Mouse (Mus musculus) right cerebral cortex, adult 18-20 months (tissue): ENCODE data around the gene Armc10.
A peak's percentile ranks its signal among the peaks of the same experiment; 100 is the strongest.
"Not testable (repeated sequence)": the region's sequence is repeated elsewhere in the genome, so short reads cannot be mapped to it uniquely, and the experiment has no call there.

Source experiments
- DNase-seq: peaks from one replicate; pipeline ENCODE4 v3.0.0; 2022; ENCODE audit warnings: mixed read lengths

Armc10 gene

GRCm38 (mm10) chr5:21645439-21646132 lies at the start of gene Armc10, which contains the start of gene Fbxl13:
Gene Armc10 (plus strand): TSS chr5:21645813.
Gene Fbxl13 (minus strand): TSS chr5:21645634.
- peak; percentile 94 for DNase-seq

DNA sequence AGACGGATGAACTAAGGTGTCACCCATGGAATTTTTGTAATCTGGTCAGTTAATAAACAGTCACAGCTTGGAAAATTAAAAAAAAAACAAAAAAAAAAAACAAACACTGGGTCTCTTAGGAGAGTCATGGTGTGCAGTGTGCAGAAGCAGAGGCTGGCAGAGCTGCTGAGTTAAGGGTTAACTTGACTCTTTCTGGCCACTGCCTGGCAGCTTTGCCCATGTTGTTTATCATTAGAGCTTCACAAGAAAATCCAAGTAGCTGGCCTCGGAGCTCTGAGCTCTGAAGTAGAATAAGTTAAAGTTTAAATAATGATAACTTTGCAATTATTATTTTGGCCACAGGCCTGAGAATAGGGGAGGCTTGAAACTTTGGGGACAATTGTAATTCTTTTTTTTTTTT lies 46.1 kb upstream of the Armc10 start:
- not testable (repeated sequence) for DNase-seq

GRCm38 (mm10) chr5:21599961-21600360 lies 45.7 kb upstream of the Armc10 start:
- no peak for DNase-seq

DNA sequence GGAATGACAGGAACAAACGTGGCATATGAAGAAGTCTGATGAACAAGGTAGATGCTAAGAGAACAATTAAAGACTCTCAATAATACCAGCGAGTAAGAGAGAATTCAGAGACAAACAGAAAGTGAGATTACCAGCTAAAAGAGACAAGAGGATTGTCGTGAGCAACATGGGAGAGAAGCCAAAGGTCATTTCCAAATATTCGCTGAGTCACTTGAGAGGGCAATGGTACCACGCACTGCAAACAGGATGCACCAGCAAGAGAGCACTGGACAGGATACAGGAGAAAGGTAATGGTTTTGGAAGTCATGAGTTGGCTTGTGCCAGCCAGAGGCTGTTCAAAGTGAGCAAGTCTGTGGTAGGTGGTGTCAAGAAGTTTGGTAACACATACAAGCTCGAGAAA lies 39.7 kb upstream of the Armc10 start:
- no peak for DNase-seq

GRCm38 (mm10) chr5:21608311-21609304 lies 37.0 kb upstream of the Armc10 start:
- peak; percentile 37 for DNase-seq

- no peak for DNase-seq
Measured at GRCm38 (mm10) chr5:21610996-21611395, 34.6 kb upstream of the Armc10 start.

GRCm38 (mm10) chr5:21614299-21614698 lies 31.3 kb upstream of the Armc10 start:
- not testable (repeated sequence) for DNase-seq

DNA sequence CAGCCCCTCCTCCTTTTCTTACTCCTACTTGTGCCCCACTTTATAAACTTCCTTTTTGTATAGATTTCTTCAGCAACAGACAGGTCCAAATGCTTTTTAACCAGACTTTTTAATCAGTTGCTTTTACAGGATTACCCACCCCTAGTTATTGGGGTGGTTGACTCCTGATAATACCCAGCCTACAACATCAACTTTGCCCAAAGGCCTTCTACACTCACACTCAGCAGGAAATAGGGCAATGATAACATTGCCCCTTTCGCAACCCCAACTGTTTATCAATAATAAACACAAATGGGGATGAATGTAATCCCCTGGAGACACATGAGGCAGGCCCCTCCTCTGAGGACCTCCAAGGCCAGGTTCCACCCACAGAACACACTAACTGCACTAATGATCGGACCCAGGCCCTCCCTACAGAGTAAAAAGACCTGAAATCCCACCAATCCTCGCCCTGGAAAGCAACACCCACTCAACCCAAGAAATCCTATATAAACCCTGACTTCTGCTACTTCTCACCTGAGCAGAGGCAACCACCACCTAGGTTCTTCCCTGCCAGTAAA lies 29.1 kb upstream of the Armc10 start:
- no peak for DNase-seq

DNA sequence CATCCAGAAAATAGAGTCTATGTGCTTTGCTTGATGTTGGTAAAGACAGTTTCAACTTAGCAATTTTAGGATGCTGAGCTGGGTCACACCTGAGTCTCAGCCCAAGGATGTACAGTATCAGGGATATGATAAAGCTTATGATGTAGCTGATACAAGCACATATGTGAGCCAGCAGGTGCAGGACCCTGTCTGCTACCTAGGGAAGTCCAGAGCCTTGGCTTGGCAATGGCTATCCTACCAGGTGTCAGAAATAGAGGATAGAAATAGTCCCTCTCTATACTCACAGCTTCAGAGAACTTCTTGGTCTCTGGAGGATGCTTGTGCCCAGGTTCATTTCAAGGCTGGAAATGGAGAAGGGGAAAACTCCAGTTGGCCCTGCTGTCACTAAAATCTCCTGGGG lies 19.7 kb upstream of the Armc10 start:
- DNase-seq = no peak

- DNase-seq = peak; percentile 49
Measured at GRCm38 (mm10) chr5:21640961-21641360, 4.7 kb upstream of the Armc10 start.

DNA sequence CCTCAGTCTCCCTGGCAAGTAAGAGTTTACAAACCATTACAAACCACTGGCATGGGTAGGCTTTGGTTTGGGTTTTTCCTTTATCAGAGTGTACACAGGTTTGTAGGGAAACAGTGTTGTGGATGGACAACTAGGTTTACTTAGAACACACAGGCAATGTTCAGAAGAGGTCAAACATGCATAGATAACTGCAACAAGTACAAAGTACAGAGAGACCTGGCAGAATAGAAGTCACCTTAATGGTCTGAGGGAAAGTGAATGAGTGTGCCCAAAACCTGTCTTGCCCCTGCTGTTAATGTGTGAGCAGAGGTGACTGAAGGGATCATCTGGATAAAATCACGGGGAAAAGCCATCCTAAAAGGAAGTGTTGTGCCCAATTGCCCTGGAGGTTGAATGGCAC lies 2.0 kb upstream of the Armc10 start:
- DNase-seq = no peak

DNA sequence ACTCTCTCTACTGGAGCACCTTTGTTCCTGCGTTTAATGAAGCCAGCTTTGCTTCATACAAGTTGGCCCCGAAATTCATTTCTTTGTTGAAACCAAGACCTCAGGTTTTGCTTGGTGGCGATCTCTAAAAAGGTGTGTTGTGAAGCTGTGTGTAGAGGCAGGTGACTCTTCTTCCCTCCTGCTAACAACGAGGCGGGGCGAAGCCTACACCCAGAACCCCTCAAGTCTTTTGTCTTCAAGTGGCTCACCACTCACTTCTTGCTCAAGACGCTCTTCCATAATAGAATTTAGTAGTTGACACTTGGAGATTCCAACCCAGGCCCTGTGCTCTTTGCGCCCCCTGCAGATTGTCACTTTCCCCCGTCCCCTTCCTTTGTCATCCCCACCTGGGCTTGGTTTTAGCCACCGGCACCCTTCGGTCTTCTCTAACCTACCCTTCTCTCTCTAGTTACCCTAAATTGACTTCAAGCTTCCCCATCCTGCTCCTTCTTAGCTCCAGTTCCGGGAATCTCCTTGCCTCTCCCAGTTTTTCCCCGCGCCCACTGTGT lies 648 bp upstream of the Armc10 start:
- no peak for DNase-seq

DNA sequence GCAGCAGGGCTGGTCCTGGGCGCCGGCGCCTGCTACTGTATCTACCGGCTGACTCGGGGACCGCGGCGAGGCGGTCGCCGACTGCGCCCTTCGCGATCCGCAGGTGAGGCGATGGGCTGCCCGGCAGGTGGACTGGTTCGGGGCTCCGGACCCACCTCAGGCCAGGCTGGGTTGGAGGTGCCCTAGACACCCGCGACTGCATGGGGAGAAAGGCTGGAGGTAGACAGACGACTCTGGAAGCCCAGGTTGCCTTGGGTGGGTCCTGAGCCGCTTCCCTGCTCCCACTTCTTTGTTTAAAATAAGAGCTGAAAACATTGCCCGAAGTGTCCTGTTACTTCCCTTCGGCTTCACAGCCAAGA lies 499 bp downstream of the Armc10 start:
- DNase-seq = no peak

DNA sequence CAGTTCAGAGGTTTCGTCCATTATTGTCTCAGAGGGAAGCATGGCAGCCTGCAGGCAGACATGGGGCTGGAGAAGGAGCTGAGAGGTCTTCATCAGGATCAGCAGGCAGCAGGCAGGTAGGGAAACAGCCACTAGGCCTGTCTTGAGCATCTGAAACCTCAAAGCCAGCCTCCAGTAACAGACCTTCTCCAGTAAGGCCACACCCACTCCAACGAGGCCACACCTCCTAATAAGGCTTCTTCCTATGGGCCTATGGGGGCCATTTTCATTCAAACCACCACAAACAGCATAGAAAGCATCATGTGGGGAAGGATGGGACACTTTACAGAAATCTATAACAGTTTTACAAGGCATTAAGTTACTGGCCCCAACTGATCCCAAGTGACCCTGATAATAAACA lies 5.1 kb downstream of the Armc10 start:
- DNase-seq = no peak

GRCm38 (mm10) chr5:21651885-21652612 lies 6.4 kb downstream of the Armc10 start:
- no peak for DNase-seq

- DNase-seq = no peak
Measured at GRCm38 (mm10) chr5:21656912-21657311, 11.3 kb downstream of the Armc10 start.

GRCm38 (mm10) chr5:21658038-21658437 lies 12.4 kb downstream of the Armc10 start:
- DNase-seq = no peak

DNA sequence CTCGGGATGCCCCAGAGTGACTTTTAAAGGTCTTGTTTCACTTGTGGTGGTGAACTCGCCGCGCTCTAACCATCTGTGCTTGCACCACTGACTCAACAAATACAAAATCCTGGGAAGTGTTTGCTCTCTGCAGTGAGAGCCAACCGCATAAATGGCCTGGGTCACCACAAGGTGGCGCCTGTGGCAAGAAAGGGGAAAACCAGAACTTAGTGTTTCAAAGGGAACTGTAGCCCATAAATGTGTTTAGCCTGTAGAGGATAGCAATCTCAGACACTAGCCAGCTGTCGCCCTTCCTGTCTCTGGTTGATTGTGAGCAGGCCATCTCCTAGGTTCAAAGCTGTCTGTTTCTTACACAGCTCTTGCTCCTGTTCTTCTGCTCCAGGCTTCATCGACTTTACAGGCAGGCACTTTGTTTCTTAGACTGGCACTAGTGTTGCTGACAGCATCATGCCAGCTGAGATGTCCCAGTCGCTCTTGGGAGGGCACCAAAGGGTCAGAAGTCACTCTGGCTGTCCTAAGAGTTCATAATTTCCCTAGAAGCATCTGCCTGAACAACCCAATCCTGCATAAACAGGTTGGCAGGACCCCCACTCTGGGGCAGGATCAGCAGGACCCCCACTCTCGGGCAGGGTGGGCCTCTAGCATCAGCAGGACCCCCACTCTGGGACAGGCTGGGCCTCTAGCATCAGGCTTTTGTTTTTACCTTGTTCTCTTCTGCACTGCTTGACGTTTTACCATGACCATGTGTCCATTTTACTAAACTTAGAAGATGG lies 13.2 kb downstream of the Armc10 start:
- DNase-seq = peak; percentile 83

DNA sequence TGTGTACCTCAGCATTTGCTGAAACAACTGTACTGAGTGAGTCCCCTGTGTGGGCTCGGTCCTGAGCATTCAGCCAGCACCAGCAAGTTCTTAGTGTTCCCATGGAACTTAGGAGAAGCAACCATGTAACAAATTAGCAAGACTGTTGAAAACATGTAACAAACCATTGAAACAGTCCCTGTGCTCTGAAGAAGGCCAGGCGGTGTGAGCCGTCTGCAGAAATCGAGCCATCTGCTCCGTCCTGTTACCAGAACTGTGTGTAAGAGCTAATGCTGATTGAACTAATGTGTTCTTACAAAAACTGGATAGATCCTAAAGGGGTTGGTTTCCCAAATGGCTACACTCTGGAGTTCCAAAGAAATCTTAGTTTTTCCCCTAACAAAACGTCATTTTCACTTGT lies 15.2 kb downstream of the Armc10 start:
- DNase-seq = no peak

DNA sequence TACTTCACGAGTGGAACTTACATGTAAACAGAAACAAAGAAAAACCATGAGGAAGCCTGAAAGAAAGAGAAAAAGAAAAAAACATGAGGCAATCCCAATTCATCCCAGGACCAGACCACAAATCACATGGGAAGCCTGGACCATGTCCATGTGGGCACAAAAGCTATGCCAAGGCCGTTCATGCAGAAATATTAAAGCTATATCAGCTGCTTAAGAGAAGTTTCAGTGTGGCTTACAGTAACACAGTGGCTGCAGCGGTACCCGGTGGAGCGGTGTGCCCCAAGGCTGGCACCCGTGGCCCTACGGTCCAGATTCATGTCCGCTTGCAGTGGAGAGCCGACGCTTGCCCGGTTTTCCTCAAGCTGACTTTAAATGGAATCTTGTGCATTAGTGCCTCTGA lies 17.5 kb downstream of the Armc10 start:
- no peak for DNase-seq

DNA sequence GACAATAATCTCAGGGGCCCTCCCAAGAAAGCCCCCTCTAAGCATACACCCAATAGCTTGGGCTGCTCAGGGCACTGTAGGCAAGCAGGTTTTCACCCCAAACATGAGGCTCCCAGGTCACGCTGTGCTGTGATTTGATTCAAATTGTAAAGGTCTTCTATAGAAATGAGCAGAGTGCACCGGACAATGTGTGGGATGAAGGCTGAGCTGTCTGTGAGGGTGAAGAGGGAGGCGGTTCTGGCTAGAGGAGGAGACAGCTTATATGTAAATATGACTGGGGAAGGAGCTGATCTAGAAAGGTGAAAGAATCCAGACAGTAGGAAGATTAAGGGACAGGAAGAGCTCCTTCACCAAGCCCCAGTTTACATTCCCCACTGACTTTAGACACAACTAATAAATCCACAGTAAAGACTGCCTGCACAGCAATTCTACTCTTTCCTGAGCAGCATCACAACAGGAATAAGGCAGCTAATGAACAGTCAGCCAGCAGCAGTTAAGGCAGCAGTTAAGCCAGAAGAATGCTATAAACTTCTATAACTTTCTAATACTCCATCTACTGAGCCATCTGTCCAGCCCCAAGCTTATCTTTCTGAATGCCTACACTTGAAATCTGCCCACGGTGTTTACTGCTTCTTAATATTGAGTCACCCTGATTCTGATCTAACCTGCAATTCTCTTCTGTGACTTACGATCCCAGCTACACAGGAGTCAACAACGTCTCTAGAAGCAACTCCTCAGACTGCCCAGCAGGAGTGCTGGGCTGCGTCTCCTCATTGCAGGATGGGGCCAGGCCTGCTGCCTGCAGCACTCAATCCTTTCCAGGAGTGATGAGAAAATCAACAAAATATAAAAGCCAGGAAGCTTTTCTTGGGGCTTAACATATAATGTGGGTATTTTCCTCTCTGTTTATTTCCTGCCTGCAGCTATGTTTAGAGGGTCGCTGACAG lies 21.9 kb downstream of the Armc10 start:
- no peak for DNase-seq
